Mouse (Mus musculus) E14TG2a.4 (cell line): ENCODE data around the gene Rab3d.
A peak's percentile ranks its signal among the peaks of the same experiment; 100 is the strongest.

Experiments
- H3K27me3 ChIP-seq: 2 replicates; pipeline ENCODE4 v1.6.1; 2014; ENCODE audit warnings: low read length, control low read depth; ENCODE audit not compliant: insufficient read depth
- H3K36me3 ChIP-seq: 2 replicates; pipeline ENCODE4 v1.6.1; 2014; ENCODE audit warnings: low read length, control low read depth; ENCODE audit not compliant: insufficient read depth
- H3K4me1 ChIP-seq: replicated peaks from 2 replicates; pipeline ENCODE4 v1.6.1; 2014; ENCODE audit warnings: low read depth, low read length, control low read depth
- H3K4me3 ChIP-seq: replicated peaks from 2 replicates; pipeline ENCODE4 v1.5.1; 2014; ENCODE audit warnings: mild to moderate bottlenecking, low read length
- H3K9me3 ChIP-seq: 2 replicates; pipeline ENCODE4 v1.6.1; 2014; ENCODE audit warnings: low read length, control low read depth
- CTCF ChIP-seq: conservative IDR thresholded peaks from 2 replicates; pipeline ENCODE4 v1.5.1; 2014; ENCODE audit warnings: low read length
- NANOG ChIP-seq: IDR thresholded peaks from 2 replicates; pipeline ENCODE4 v1.6.1; 2014; ENCODE audit warnings: borderline replicate concordance, low read length, mixed read lengths
- POU5F1 ChIP-seq: IDR thresholded peaks from 2 replicates; pipeline ENCODE4 v1.6.1; 2014; ENCODE audit warnings: low read length, borderline replicate concordance

The Rab3d gene

DNA sequence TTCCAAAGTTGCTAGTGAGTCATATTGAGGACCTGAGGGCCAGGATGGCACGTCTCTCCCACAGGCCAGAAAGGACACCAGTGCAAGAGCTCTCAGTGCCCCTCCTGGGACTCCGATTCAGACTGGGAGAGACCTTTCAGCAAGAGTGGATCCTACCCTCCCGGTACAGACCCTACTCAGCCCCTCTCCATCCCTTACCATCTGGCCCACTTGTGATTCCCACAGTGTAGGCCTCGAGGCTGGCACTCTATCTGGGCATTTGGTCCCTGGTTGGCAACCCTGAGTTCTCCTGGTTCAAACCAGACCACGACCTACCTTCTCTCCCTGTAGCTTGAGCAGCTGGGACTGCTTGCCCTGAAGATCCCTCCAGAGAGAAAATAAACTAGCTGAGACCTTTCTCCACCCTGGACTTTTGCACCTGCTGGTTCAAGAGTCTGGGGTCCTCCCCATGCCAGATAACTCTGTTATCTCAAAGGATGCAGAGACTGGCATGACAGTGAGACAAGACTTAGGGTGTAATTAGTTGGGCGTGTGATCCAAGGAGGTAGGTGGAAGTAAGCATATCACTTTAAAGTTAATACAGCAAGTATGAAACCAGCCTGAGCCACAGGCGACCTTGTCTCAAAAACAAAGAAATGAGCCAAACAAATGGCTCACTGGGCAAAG, 17.6 kb upstream of the Rab3d start:
- Histone ChIP-seq H3K4me1 (peaks cover 34% of the 10 kb centered on the region), H3K4me3 (no peak overlapping the region), H3K9me3 (no peaks in the 10 kb centered on the region), H3K36me3 (peaks cover 5% of the 10 kb centered on the region), H3K27me3 (peaks cover 19% of the 10 kb centered on the region)
- TF ChIP-seq NANOG (no peak), CTCF (no peak), POU5F1 (no peak)

DNA sequence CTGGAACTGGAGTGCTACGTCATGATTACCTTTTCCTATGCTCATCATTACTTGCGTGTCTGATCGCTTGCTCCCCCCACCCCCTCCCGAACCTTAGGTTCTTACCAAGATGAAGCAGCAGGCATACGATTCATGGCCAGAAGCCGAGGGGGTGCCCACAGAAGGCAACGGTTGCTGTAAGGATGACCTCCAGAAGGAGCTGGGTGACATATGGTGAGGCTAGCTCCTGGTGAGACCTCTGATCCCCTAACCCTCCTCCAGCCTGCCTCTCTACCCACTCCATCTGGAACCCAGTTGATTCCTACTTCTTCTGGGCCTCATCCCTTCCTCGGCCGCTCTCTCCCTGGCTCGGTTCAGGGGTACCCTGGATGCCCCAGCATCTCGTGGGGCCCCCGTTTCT, 16.0 kb upstream of the Rab3d start:
- Histone ChIP-seq H3K9me3 (no peaks in the 10 kb centered on the region), H3K36me3 (peaks cover 4% of the 10 kb centered on the region; the same call in 1 of the 2 replicates), H3K4me3 (no peak overlapping the region), H3K4me1 (peaks cover 41% of the 10 kb centered on the region), H3K27me3 (peaks cover 19% of the 10 kb centered on the region)
- no peak for TF ChIP-seq CTCF
- TF ChIP-seq NANOG: no peak
- TF ChIP-seq POU5F1: no peak

DNA sequence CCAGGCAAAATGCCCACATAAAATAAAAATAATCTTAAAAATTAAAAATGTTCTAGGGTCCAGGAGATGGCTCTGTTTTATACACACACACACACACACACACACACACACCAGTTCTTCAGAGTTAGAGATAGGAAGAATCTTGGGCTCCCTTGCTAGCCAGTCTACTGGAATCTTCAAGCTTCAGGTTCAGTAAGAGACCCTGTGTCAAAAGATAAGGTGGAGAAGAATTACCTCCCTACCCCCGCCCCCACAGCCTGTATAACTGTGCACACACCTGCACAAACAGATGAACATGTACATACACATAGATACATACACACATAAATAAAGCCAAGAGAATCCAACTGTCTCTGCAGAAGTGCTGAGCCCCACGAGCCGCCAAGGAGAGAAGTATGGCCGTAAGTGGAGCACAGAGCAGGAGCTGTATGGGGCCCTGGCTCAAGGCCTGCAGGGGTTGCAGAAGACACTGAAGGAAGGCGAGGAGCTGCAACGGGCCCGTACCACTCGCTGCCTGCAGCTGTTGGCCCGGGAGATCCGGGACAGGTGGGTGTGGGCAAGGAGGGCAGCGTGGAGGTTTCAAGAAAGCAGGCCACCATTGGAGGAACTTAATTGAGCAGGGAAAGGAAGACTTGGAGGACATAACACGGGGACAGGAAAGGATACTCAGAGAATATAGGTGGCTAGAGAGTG, 14.6 kb upstream of the Rab3d start:
- H3K9me3 ChIP-seq: no peaks in the 10 kb centered on the region
- peaks cover 4% of the 10 kb centered on the region; the same call in 1 of the 2 replicates for H3K36me3 ChIP-seq
- H3K4me1 ChIP-seq: peaks cover 48% of the 10 kb centered on the region
- peak overlapping the region; percentile 32 for H3K4me3 ChIP-seq
- no peak for TF ChIP-seq CTCF
- H3K27me3 ChIP-seq: peaks cover 14% of the 10 kb centered on the region

DNA sequence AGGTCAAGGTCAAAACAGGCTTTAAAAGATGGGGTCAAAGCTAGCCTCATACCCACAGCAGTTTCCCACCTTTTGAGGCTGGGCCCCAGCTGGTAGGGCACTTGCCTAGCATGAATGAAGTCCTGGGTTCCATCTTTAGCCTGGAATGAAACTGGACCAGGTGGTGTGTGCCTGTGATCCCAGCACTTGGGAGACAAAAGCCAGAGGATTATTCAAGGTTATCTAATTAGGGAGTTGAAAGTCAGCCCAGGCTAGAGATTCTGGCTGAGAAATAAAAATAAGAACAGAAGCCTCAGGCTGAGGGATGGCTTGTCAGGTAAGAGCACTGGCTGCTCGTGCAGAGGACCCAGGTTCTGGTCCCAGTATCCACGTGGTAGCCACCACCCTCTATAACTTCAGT, 14.0 kb upstream of the Rab3d start:
- peaks cover 4% of the 10 kb centered on the region; the same call in 1 of the 2 replicates for H3K36me3 ChIP-seq

DNA sequence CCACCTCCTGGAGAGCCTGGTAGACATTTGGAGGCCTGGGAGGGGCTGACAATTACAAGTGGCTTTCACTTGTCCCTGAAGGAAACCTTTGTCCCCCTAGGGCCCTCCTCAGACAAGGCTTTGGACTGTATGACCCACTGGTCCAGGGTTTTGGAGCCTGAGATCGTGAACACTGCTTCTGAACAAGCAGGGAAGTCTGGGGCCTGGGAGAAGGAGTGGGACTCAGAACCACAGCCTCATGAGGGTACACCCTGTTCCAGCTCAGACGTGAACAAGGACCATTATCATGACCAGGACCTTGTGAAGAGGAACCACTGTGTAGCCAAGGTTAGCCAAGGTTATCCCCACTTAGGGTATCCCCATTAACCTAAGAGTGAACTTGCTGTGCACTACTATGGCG, 11.2 kb upstream of the Rab3d start:
- Histone ChIP-seq H3K27me3 (peaks cover 5% of the 10 kb centered on the region), H3K9me3 (no peaks in the 10 kb centered on the region), H3K36me3 (peaks cover 22% of the 10 kb centered on the region), H3K4me3 (no peak overlapping the region), H3K4me1 (peaks cover 61% of the 10 kb centered on the region)
- TF ChIP-seq CTCF (no peak), NANOG (no peak), POU5F1 (no peak)

More for the DNA sequence above, 14.0 kb upstream of the Rab3d start:
- H3K4me1 ChIP-seq: peaks cover 47% of the 10 kb centered on the region
- peaks cover 14% of the 10 kb centered on the region for H3K27me3 ChIP-seq
- no peak overlapping the region for H3K4me3 ChIP-seq
- TF ChIP-seq CTCF: no peak
- H3K9me3 ChIP-seq: no peaks in the 10 kb centered on the region

DNA sequence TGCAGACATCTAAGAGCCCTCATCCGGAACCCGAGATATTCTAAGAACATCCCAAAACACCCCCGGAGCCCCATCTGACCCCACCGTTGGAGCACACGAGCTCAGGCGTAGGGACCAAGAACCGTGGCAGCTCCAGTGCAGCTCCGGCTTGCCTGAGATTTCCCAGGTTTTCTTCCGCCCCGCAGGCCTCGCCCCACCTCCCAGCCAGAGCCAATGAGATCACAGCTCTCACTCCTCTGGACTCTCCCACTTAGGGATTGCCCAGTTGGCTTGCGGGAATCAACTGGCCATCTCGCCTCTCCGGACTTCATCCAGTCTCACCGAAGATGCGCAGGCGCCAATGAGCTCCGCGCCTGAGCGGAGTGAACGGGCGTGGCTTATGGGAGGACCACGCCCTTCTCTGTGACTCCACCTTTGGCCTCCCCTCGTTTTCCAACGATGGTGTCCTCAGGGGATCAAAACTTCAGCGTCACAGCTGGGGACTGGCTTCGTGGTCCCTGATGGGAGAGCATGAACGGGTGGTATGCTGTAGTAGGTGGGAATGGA, 9.3 kb upstream of the Rab3d start, which contains the start of the genes Ccdc159 and Tmem205:
TSS of gene Ccdc159 (plus strand) at position 264 of the 546 bp plus-strand sequence.
TSS of gene Tmem205 (minus strand) at position 349 of the 546 bp plus-strand sequence.
- peaks cover 38% of the 10 kb centered on the region for H3K36me3 ChIP-seq
- H3K9me3 ChIP-seq: no peaks in the 10 kb centered on the region
- TF ChIP-seq CTCF: no peak
- TF ChIP-seq POU5F1: no peak
- TF ChIP-seq NANOG: no peak
- H3K27me3 ChIP-seq: no peaks in the 10 kb centered on the region
- peaks cover 58% of the 10 kb centered on the region for H3K4me1 ChIP-seq
- H3K4me3 ChIP-seq: peak within 1 kb of the TSS; percentile 87

DNA sequence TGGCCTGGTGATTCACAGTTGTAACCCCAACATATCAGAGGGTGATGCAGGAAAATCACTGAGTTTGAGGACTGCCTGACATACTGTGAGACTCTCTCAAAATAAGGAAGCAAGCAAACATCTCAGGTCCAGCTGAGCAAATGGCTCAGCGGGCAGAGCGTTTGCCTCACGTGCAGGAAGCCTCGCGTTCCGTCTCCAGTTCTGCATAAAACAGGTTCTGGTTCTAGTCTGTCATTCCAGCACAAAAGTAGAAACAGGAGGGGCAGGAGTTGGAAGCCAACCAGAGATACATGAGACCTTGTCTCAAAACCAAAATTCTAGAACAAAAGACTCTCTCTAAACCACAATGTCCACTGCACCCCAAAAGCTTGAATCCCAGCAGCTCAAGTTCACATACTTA, 8.8 kb upstream of the Rab3d start:
- H3K9me3 ChIP-seq: no peaks in the 10 kb centered on the region
- H3K4me1 ChIP-seq: peaks cover 58% of the 10 kb centered on the region
- H3K36me3 ChIP-seq: peaks cover 41% of the 10 kb centered on the region
- no peaks in the 10 kb centered on the region for H3K27me3 ChIP-seq
- TF ChIP-seq NANOG (no peak), CTCF (no peak), POU5F1 (no peak)
- peak overlapping the region; percentile 87 for H3K4me3 ChIP-seq

DNA sequence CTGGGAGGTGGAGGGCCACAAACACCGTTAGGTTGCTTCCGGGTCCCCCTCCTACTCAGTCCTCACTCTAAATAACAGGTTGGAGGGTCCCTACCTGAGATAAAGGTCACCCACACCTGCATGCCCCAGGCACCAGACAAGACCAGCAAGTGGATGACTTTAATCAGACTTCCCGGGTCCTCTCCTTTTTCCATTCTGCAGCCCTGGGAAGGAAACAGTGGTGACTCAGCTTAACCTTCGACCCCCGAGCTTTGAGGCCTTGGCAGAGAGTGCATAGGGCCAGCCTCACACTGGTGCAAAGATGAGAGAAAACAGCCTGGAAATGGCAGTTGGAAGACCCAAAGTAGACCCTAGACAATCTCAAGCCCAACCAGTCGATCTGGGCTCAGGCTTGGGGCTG, 8.2 kb upstream of the Rab3d start:
- peaks cover 53% of the 10 kb centered on the region for H3K4me1 ChIP-seq
- no peak for TF ChIP-seq NANOG
- TF ChIP-seq POU5F1: no peak
- no peak for TF ChIP-seq CTCF
- H3K4me3 ChIP-seq: peak overlapping the region; percentile 87
- H3K9me3 ChIP-seq: no peaks in the 10 kb centered on the region
- H3K36me3 ChIP-seq: peaks cover 47% of the 10 kb centered on the region
- no peaks in the 10 kb centered on the region for H3K27me3 ChIP-seq

DNA sequence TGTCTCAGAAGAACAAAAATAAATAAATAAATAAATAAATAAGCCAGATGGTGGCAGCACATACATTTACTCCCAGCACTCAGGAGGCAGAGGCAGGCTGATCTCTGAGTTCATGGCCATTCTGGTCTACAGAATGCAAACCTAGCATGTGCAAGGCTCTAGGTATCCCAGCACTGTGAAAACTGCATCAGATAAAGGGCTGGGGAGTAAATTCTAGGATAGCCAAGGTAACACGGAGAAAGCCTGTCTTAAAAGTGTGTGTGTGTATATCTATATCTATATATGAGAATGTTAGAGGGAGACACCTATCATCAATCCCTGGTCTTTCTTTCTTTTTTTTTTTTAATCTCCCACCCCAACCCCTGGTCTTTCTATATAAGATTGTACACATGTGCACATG, 7.5 kb upstream of the Rab3d start:
- TF ChIP-seq CTCF: no peak
- TF ChIP-seq POU5F1: no peak
- no peak for TF ChIP-seq NANOG
- no peak overlapping the region for H3K4me3 ChIP-seq
- no peaks in the 10 kb centered on the region for H3K9me3 ChIP-seq
- no peaks in the 10 kb centered on the region for H3K27me3 ChIP-seq
- peaks cover 47% of the 10 kb centered on the region for H3K36me3 ChIP-seq
- H3K4me1 ChIP-seq: peaks cover 60% of the 10 kb centered on the region
